Mouse (Mus musculus): ENCODE data around the gene Cfhr2.

GRCm38 (mm10) chr1:139860176-139860575, 1.7 kb upstream of the Cfhr2 start:
- TF ChIP-seq CTCF (IDR thresholded peaks at IDR 0.05; ENCODE audit: low read depth, low read length), result no peak
- TF ChIP-seq POLR2A (IDR thresholded peaks at IDR 0.05; ENCODE audit: extremely low read depth, insufficient read depth, low read length), result no peak

Data from liver, adult 2 months (tissue).